Mouse (Mus musculus): ENCODE results near the gene Hist1h2bb. TPM values are rescaled to one million over a fixed set of nuclear protein-coding genes. Genes with fewer than 3 reads are reported as not detected.
"Not testable (repeated sequence)": the region's sequence is repeated elsewhere in the genome, so short reads cannot be mapped to it uniquely, and the experiment has no call there.

Hist1h2bb gene
- polyA plus RNA-seq, 1 experiment: 160 TPM

GRCm38 (mm10) chr13:23709714-23710373 lies 36.7 kb upstream of the Hist1h2bb start:
- WGBS: 39% methylated on average over 15 of the region's 15 CpGs
- peaks cover 8% of the 10 kb centered on the region for H3K4me1 ChIP-seq (replicated peaks; ENCODE audit: control insufficient read depth, insufficient read depth, low read length)

GRCm38 (mm10) chr13:23710374-23711089 lies 36.0 kb upstream of the Hist1h2bb start, which contains the start of gene Hfe:
Gene Hfe, minus strand, starts transcription at chr13:23710854.
- peak; percentile 74 for DNase-seq
- peak within 1 kb of the TSS; percentile 74 for H3K27ac ChIP-seq (ENCODE audit: control insufficient read depth, insufficient read depth, low read length)
- WGBS: 4% methylated on average over 17 of the region's 17 CpGs

More at GRCm38 (mm10) chr13:23709714-23710373, 36.7 kb upstream of the Hist1h2bb start:
- no peak for DNase-seq
- Histone ChIP-seq H3K27me3 (ENCODE audit: control insufficient read depth, insufficient read depth, low read length) (no peaks in the 10 kb centered on the region), H3K4me3 (ENCODE audit: control insufficient read depth, insufficient read depth, low read length) (peak overlapping the region; percentile 56), H3K36me3 (ENCODE audit: control insufficient read depth, insufficient read depth, low read length) (no peaks in the 10 kb centered on the region), H3K27ac (ENCODE audit: control insufficient read depth, insufficient read depth, low read length) (peak overlapping the region; percentile 74)
- TF ChIP-seq CTCF (IDR thresholded peaks at IDR 0.05; ENCODE audit: borderline replicate concordance, control insufficient read depth, extremely low read depth, insufficient read depth, low read length, poor library complexity) (no peak), POLR2A (IDR thresholded peaks at IDR 0.05; ENCODE audit: control insufficient read depth, extremely low read depth, insufficient read depth, low read length, poor library complexity) (no peak)

GRCm38 (mm10) chr13:23716261-23717042 lies 30.1 kb upstream of the Hist1h2bb start:
- Histone ChIP-seq H3K36me3 (ENCODE audit: control insufficient read depth, insufficient read depth, low read length) (no peaks in the 10 kb centered on the region), H3K27ac (ENCODE audit: control insufficient read depth, insufficient read depth, low read length) (no peak overlapping the region), H3K27me3 (ENCODE audit: control insufficient read depth, insufficient read depth, low read length) (no peaks in the 10 kb centered on the region), H3K4me1 (replicated peaks; ENCODE audit: control insufficient read depth, insufficient read depth, low read length) (no peaks in the 10 kb centered on the region; the same call in 1 of the 2 replicates), H3K4me3 (ENCODE audit: control insufficient read depth, insufficient read depth, low read length) (no peak overlapping the region)
- 66% methylated on average over 5 of the region's 5 CpGs for WGBS
- TF ChIP-seq CTCF (IDR thresholded peaks at IDR 0.05; ENCODE audit: borderline replicate concordance, control insufficient read depth, extremely low read depth, insufficient read depth, low read length, poor library complexity) (no peak), POLR2A (IDR thresholded peaks at IDR 0.05; ENCODE audit: control insufficient read depth, extremely low read depth, insufficient read depth, low read length, poor library complexity) (no peak)
- DNase-seq: no peak

More at GRCm38 (mm10) chr13:23710374-23711089, 36.0 kb upstream of the Hist1h2bb start, which contains the start of gene Hfe:
- TF ChIP-seq POLR2A (IDR thresholded peaks at IDR 0.05; ENCODE audit: control insufficient read depth, extremely low read depth, insufficient read depth, low read length, poor library complexity): peak; percentile 50; the same call in 1 of the 2 replicates
- TF ChIP-seq CTCF (IDR thresholded peaks at IDR 0.05; ENCODE audit: borderline replicate concordance, control insufficient read depth, extremely low read depth, insufficient read depth, low read length, poor library complexity): no peak
- Histone ChIP-seq H3K27me3 (ENCODE audit: control insufficient read depth, insufficient read depth, low read length) (no peaks in the 10 kb centered on the region), H3K4me1 (replicated peaks; ENCODE audit: control insufficient read depth, insufficient read depth, low read length) (peaks cover 8% of the 10 kb centered on the region), H3K36me3 (ENCODE audit: control insufficient read depth, insufficient read depth, low read length) (no peaks in the 10 kb centered on the region), H3K4me3 (ENCODE audit: control insufficient read depth, insufficient read depth, low read length) (peak within 1 kb of the TSS; percentile 56)

DNA sequence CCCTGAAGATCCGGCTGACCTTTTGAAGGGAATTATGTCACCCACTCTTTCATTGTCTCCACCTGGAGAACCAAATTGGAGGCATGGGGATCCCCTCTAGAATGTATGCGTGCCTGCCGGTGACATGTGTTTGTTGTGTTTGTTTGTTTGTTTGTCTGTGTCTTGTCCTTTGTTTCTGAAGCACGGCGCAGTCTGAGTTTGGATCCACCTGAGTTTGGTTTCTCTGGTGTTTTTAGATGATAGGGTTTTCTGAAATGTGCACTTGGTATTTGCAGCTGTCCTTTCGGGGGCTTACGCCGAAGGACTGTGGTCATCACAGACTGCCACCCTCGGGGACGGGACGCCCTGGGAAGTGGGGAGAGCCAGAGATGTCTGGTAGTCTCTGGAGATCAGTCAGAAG lies 29.4 kb upstream of the Hist1h2bb start:
- Histone ChIP-seq H3K4me3 (ENCODE audit: control insufficient read depth, insufficient read depth, low read length) (no peak overlapping the region), H3K27ac (ENCODE audit: control insufficient read depth, insufficient read depth, low read length) (no peak overlapping the region), H3K36me3 (ENCODE audit: control insufficient read depth, insufficient read depth, low read length) (no peaks in the 10 kb centered on the region), H3K4me1 (replicated peaks; ENCODE audit: control insufficient read depth, insufficient read depth, low read length) (no peaks in the 10 kb centered on the region; the same call in 1 of the 2 replicates), H3K27me3 (ENCODE audit: control insufficient read depth, insufficient read depth, low read length) (no peaks in the 10 kb centered on the region)
- TF ChIP-seq POLR2A (IDR thresholded peaks at IDR 0.05; ENCODE audit: control insufficient read depth, extremely low read depth, insufficient read depth, low read length, poor library complexity): no peak
- TF ChIP-seq CTCF (IDR thresholded peaks at IDR 0.05; ENCODE audit: borderline replicate concordance, control insufficient read depth, extremely low read depth, insufficient read depth, low read length, poor library complexity): no peak
- no peak for DNase-seq
- 72% methylated on average over 11 of the region's 11 CpGs for WGBS

DNA sequence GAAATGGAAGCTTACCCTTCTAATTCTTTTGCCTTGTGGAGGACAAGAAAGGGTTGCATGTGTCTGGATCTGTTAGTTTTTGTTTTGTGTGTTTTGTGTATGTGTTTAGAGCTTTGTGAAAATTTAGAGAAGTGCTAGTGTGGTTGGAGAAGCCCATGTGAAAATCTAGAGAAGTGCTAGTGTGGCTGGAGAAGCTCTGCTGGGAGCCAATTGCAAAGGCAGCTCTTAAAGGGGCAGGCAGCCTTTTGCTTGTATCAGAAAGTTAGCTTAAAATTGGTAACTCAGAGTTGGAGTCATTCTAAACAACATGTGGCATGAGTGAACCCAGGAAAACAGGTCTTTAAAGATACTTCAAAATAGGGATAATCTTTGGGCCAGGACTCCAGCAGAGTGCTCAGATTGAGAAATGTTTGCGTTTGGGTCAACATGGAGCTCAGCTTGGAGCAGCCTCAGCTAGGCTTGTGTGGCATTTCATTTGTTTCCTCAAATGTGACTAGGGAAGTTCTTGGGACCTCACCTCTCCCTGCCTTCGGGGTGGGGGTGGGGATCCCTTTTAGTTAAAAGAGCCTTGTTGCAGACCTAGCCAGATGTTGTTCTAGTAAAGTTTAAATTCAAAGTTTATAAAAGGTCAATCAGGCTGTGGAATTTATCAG lies 28.8 kb upstream of the Hist1h2bb start:
- DNase-seq; H3K4me1 ChIP-seq (replicated peaks; ENCODE audit: control insufficient read depth, insufficient read depth, low read length); H3K4me3 ChIP-seq (ENCODE audit: control insufficient read depth, insufficient read depth, low read length); H3K27ac ChIP-seq (ENCODE audit: control insufficient read depth, insufficient read depth, low read length); H3K27me3 ChIP-seq (ENCODE audit: control insufficient read depth, insufficient read depth, low read length); H3K36me3 ChIP-seq (ENCODE audit: control insufficient read depth, insufficient read depth, low read length): not testable (repeated sequence)
- 45% methylated on average over 2 of the region's 2 CpGs for WGBS

DNA sequence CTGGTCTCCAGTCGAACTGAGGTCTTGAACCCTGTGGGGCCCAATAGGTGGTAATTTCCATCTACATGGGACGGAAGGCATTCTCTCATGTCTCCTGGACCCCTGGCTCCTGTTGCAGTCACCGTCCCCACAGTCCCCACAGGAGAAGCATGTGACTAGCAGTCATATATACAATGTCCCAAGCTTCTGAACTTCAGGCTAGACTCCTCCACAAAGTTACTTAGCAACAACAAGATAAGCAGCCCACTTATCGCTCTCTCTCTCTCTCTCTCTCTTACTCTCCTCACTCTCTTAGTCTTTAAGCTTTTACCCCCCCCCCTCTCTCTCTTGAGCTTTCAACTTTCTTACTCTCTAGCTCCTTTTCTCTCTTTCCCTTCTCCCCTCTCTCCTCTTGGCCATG lies 22.3 kb upstream of the Hist1h2bb start:
- WGBS: over 99% methylated on average over 4 of the region's 4 CpGs
- Histone ChIP-seq H3K4me1 (replicated peaks; ENCODE audit: control insufficient read depth, insufficient read depth, low read length) (peaks cover 10% of the 10 kb centered on the region), H3K4me3 (ENCODE audit: control insufficient read depth, insufficient read depth, low read length) (no peak overlapping the region), H3K36me3 (ENCODE audit: control insufficient read depth, insufficient read depth, low read length) (no peaks in the 10 kb centered on the region), H3K27ac (ENCODE audit: control insufficient read depth, insufficient read depth, low read length) (no peak overlapping the region), H3K27me3 (ENCODE audit: control insufficient read depth, insufficient read depth, low read length) (no peaks in the 10 kb centered on the region)
- TF ChIP-seq POLR2A (IDR thresholded peaks at IDR 0.05; ENCODE audit: control insufficient read depth, extremely low read depth, insufficient read depth, low read length, poor library complexity): no peak
- TF ChIP-seq CTCF (IDR thresholded peaks at IDR 0.05; ENCODE audit: borderline replicate concordance, control insufficient read depth, extremely low read depth, insufficient read depth, low read length, poor library complexity): no peak
- no peak for DNase-seq
